In genomic region chr6:80856910-80857543, GRCm38 (mm10) we compare ENCODE assay signal across 11 mouse cellular contexts.
DNase-seq lines count a peak whose midpoint lies in the region; ATAC-seq lines count a peak whose summit lies in the region.
"Had no signal": no experiment of that assay in that cellular context is flagged by ENCODE, and none has a peak within 500 bp of the region (broad histone marks: within the 10 kb centered on the region; RNA-seq: fewer than 3 reads in every experiment).

No protein-coding gene starts in this region.

- H3K4me2 ChIP-seq in hindbrain, embryonic 11.5 days (replicated peaks; ENCODE audit: low read depth, low read length): no peak overlapping the region
- peak overlapping the region; percentile 29 for H3K4me2 ChIP-seq in midbrain, embryonic 15.5 days

- no peak overlapping the region for H3K27ac ChIP-seq in hindbrain, embryonic 11.5 days (ENCODE audit: low read depth, low read length)
- no peak overlapping the region for H3K27ac ChIP-seq in midbrain, embryonic 15.5 days
- H3K27ac ChIP-seq: limb, embryonic 10.5 days had no signal

- 69% methylated on average over 13 of the region's 13 CpGs for WGBS in hindbrain, embryonic 11.5 days
- WGBS in midbrain, embryonic 15.5 days: 50% methylated on average over 13 of the region's 13 CpGs

- H3K4me1 ChIP-seq in hindbrain, embryonic 11.5 days (replicated peaks; ENCODE audit: control insufficient read depth, insufficient read depth, low read length): no peaks in the 10 kb centered on the region
- H3K4me1 ChIP-seq in midbrain, embryonic 15.5 days: 0 out of 2 replicates have a peak, but pooled peaks cover 5% of the 10 kb centered on the region
- H3K4me1 ChIP-seq: limb, embryonic 10.5 days had no signal

- H3K27me3 ChIP-seq in hindbrain, embryonic 11.5 days (ENCODE audit: control insufficient read depth, insufficient read depth, low read length): no peaks in the 10 kb centered on the region
- H3K27me3 ChIP-seq in midbrain, embryonic 15.5 days (replicated peaks): no peaks in the 10 kb centered on the region

- DNase-seq in right cerebral cortex, adult 2 months (ENCODE audit: low spot score in 2 of 2): peak; percentile 32 to 34
- DNase-seq in right cerebral cortex, postnatal 4 days: no peak
- peak; percentile 31 for DNase-seq in hindbrain, embryonic 11.5 days (ENCODE audit: low spot score)
- DNase-seq in telencephalon, adult 2 months (ENCODE audit: low read depth, low spot score): peak; percentile 52
- DNase-seq in adipocyte (ENCODE audit: low spot score): no peak
- DNase-seq in ovary, postnatal 14 days (ENCODE audit: low spot score): no peak
- no peak for DNase-seq in adrenal gland, adult 8-10 months
- DNase-seq: cerebellum, postnatal 25 days; kidney, postnatal 14 days had no signal

- no peaks in the 10 kb centered on the region for H3K36me3 ChIP-seq in hindbrain, embryonic 11.5 days (ENCODE audit: control insufficient read depth, insufficient read depth, low read length)
- H3K36me3 ChIP-seq in midbrain, embryonic 15.5 days (replicated peaks): no peaks in the 10 kb centered on the region
- H3K36me3 ChIP-seq: limb, embryonic 10.5 days had no signal

- H3K9ac ChIP-seq in hindbrain, embryonic 11.5 days (ENCODE audit: low read depth, low read length): no peak overlapping the region
- H3K9ac ChIP-seq in midbrain, embryonic 15.5 days: no peak overlapping the region

- H3K4me3 ChIP-seq in hindbrain, embryonic 11.5 days (ENCODE audit: low read depth, low read length): no peak overlapping the region
- peak overlapping the region; percentile 7; the same call in 1 of the 2 replicates for H3K4me3 ChIP-seq in midbrain, embryonic 15.5 days
- H3K4me3 ChIP-seq: limb, embryonic 10.5 days had no signal

- no peaks in the 10 kb centered on the region for H3K9me3 ChIP-seq in hindbrain, embryonic 11.5 days (ENCODE audit: control insufficient read depth, low read length)
- no peaks in the 10 kb centered on the region for H3K9me3 ChIP-seq in midbrain, embryonic 15.5 days
- H3K9me3 ChIP-seq: limb, embryonic 10.5 days had no signal

- peak; percentile 88 for ATAC-seq in hindbrain, embryonic 11.5 days (ENCODE audit: low FRiP score)
- ATAC-seq in midbrain, embryonic 15.5 days (replicated peaks): peak; percentile 80

Comparison
In these comparisons a context has a peak if more than half of its experiments do, and no peak if none do; other contexts are left out.
1. DNase-seq: peak in right cerebral cortex, adult 2 months (2 of 2), hindbrain, embryonic 11.5 days (single experiment) and telencephalon, adult 2 months (single experiment); none in right cerebral cortex, postnatal 4 days (single experiment), adipocyte (single experiment), ovary, postnatal 14 days (single experiment) and adrenal gland, adult 8-10 months (single experiment).